Mouse (Mus musculus) ES-E14 (cell line): ENCODE results near the gene Fpgs. TPM values are rescaled to one million over a fixed set of nuclear protein-coding genes. Genes with fewer than 3 reads are reported as not detected.

Experiments used
- DNase-seq: peaks from one replicate; pipeline ENCODE4 v3.0.0-alpha.2; 2013; ENCODE audit warnings: low read depth, low spot score
- H3K27ac ChIP-seq: 2 replicates; pipeline ENCODE4 v1.5.1; 2012; ENCODE audit warnings: low read depth, mild to moderate bottlenecking, low read length, moderate library complexity, mixed read lengths; ENCODE audit not compliant: poor library complexity, insufficient read depth, severe bottlenecking
- H3K36me3 ChIP-seq: 2 replicates; pipeline ENCODE4 v1.6.1; 2012; ENCODE audit warnings: mild to moderate bottlenecking, low read length, moderate library complexity, mixed read lengths; ENCODE audit not compliant: control insufficient read depth, poor library complexity, insufficient read depth, severe bottlenecking
- H3K4me1 ChIP-seq, 2 experiments: fragments of 150-350 bp in 1 of 2; sonication (generic) in 1 of 2; 2 replicates each; pipeline ENCODE4 v1.6.1; 2012; ENCODE audit warnings: low read length in 2 of 2, mild to moderate bottlenecking in 1 of 2, mixed read lengths in 1 of 2; ENCODE audit not compliant: control insufficient read depth in 2 of 2, insufficient read depth in 2 of 2, poor library complexity in 1 of 2
- H3K4me3 ChIP-seq, 2 experiments: fragments of 150-350 bp in 1 of 2; sonication (generic) in 1 of 2; 2 replicates each; pipeline ENCODE4 v1.5.1; 2012; ENCODE audit warnings: low read length in 2 of 2, low read depth in 1 of 2, mild to moderate bottlenecking in 1 of 2, mixed read lengths in 1 of 2; ENCODE audit not compliant: insufficient read depth in 1 of 2, poor library complexity in 1 of 2, severe bottlenecking in 1 of 2
- H3K9ac ChIP-seq: 2 replicates; pipeline ENCODE4 v1.6.1; 2012; ENCODE audit warnings: low read depth, mild to moderate bottlenecking, low read length, mixed read lengths; ENCODE audit not compliant: poor library complexity, insufficient read depth, severe bottlenecking
- H3K9me3 ChIP-seq: fragments of 150-350 bp; sonication (generic); 2 replicates; pipeline ENCODE4 v1.6.1; 2012; ENCODE audit warnings: low read depth, mild to moderate bottlenecking, low read length; ENCODE audit not compliant: control insufficient read depth, insufficient read depth
- CHD2 ChIP-seq: IDR thresholded peaks from 2 replicates; pipeline ENCODE4 v1.6.1; 2014; ENCODE audit warnings: mild to moderate bottlenecking, low read depth, low read length, inconsistent platforms
- HCFC1 ChIP-seq: IDR thresholded peaks from 2 replicates; pipeline ENCODE4 v1.6.1; 2012; ENCODE audit warnings: low read length, inconsistent platforms, borderline replicate concordance; ENCODE audit not compliant: insufficient read depth
- MAFK ChIP-seq: IDR thresholded peaks from 2 replicates; pipeline ENCODE4 v1.6.1; 2014; ENCODE audit warnings: mild to moderate bottlenecking, low read depth, low read length, inconsistent platforms; ENCODE audit not compliant: insufficient read depth
- ZC3H11A ChIP-seq: IDR thresholded peaks from 2 replicates; pipeline ENCODE4 v1.6.1; 2012; ENCODE audit warnings: low read depth, mild to moderate bottlenecking, inconsistent platforms, low read length, borderline replicate concordance
- ZNF384 ChIP-seq: IDR thresholded peaks from 2 replicates; pipeline ENCODE4 v1.6.1; 2012; ENCODE audit warnings: low read depth, low read length, inconsistent platforms
- in situ Hi-C, 2 experiments: fragments of 600-800 bp; cut with MboI; formaldehyde crosslinking; loops; one replicate each; pipeline ENCODE4 v1.15.1; 2025; ENCODE audit warnings: low sequenced_read_pairs in 2 of 2, inconsistent platforms in 1 of 2; ENCODE audit not compliant: unreplicated experiment in 2 of 2
- total RNA-seq: library from RNA; depleted of rRNA; stranded (reverse); fragments of 300-350 nt; gene quantifications from 2 replicates; pipeline ENCODE4 v1.2.3, GENCODE M21; 2012

Gene Fpgs
- total RNA-seq, 1 experiment: 61.2 TPM

- peaks cover 0 to 16% of the 10 kb centered on the region in 2 experiments; a peak in 2 of 4 replicates for H3K4me1 ChIP-seq
- peak overlapping the region in 1 of 2 experiments; percentile 36; a peak in 2 of 4 replicates for H3K4me3 ChIP-seq
- TF ChIP-seq CHD2 (no peak), ZC3H11A (no peak), HCFC1 (no peak), MAFK (no peak), ZNF384 (no peak)
- H3K27ac ChIP-seq: no peak overlapping the region
- peaks cover 33% of the 10 kb centered on the region for H3K36me3 ChIP-seq
- H3K9ac ChIP-seq: 0 out of 2 replicates have a peak overlapping the region, but pooled peaks have one; percentile 21
- in situ Hi-C loops: no loop called here
- H3K9me3 ChIP-seq: no peaks in the 10 kb centered on the region
- DNase-seq: no peak
Measured at GRCm38 (mm10) chr2:32691041-32691440, 12.9 kb downstream of the Fpgs start.

GRCm38 (mm10) chr2:32689420-32689819 is 14.5 kb downstream of the Fpgs start:
- Histone ChIP-seq H3K4me1 (peaks cover 0 to 16% of the 10 kb centered on the region in 2 experiments; a peak in 2 of 4 replicates), H3K9me3 (no peaks in the 10 kb centered on the region), H3K4me3 (no peak overlapping the region), H3K27ac (no peak overlapping the region), H3K36me3 (peaks cover 48% of the 10 kb centered on the region), H3K9ac (no peak overlapping the region)
- DNase-seq: peak; percentile 91
- in situ Hi-C loops: no loop called here
- TF ChIP-seq MAFK (no peak), ZNF384 (0 out of 2 replicates have a peak, but pooled peaks have one; percentile 32), CHD2 (no peak), ZC3H11A (peak; percentile 85), HCFC1 (peak; percentile 66; the same call in 1 of the 2 replicates)

DNA sequence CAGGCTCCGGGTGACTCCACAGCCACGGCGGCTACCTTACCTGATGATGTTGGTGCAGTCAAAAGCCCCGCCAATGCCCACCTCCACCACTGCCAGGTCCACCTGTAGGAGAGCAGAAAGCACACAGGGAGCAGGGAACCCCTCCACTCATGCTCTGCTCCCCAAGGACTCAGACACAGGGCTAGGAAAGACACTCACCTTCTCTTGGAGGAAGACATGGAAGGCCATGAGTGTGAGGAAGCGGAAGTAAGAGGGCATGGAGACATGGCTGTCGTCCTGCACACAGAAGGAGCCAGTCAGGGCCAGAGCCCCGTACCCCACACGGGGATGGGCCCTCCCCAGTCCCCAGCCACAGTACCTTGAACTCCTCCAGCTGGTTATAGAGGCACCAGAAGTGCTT is 16.4 kb downstream of the Fpgs start:
- Histone ChIP-seq H3K27ac (no peak overlapping the region), H3K9me3 (no peaks in the 10 kb centered on the region), H3K4me3 (no peak overlapping the region), H3K36me3 (peaks cover 61% of the 10 kb centered on the region), H3K9ac (no peak overlapping the region), H3K4me1 (peaks cover 0 to 17% of the 10 kb centered on the region in 2 experiments; a peak in 1 of 4 replicates)
- in situ Hi-C loops: no loop called here
- DNase-seq: no peak
- TF ChIP-seq MAFK: no peak
- TF ChIP-seq ZNF384: no peak
- TF ChIP-seq ZC3H11A: no peak
- no peak for TF ChIP-seq CHD2
- no peak for TF ChIP-seq HCFC1

DNA sequence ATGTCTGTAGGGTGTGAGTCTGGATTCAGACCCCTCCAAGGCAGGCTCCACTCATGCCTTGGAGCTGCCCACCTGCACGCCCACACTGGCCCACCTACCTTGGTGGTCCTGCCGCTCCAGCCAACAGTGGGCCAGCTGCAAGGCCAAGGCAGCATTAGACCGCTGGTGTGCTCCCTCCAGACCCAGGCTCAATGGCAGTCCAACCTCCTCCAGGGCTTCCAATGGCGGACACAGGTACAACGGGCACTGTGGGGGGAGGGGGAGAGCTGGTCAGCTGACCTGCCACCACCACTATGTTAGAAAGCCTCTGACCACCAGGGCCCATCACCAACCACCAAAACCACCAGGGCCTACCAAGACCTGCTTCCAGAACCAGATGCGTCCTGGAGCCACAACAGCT is 17.3 kb downstream of the Fpgs start:
- in situ Hi-C loops: no loop called here
- Histone ChIP-seq H3K9ac (no peak overlapping the region), H3K9me3 (no peaks in the 10 kb centered on the region), H3K27ac (0 out of 2 replicates have a peak overlapping the region, but pooled peaks have one; percentile 45), H3K4me3 (no peak overlapping the region), H3K4me1 (peaks cover 1 to 15% of the 10 kb centered on the region in 2 experiments; a peak in 1 of 4 replicates), H3K36me3 (peaks cover 65% of the 10 kb centered on the region)
- DNase-seq: no peak
- no peak for TF ChIP-seq ZNF384

GRCm38 (mm10) chr2:32685807-32686206 is 18.1 kb downstream of the Fpgs start:
- H3K9me3 ChIP-seq: no peaks in the 10 kb centered on the region
- TF ChIP-seq ZNF384 (no peak), ZC3H11A (no peak), CHD2 (no peak), MAFK (no peak), HCFC1 (no peak)

More at GRCm38 (mm10) chr2:32685807-32686206, 18.1 kb downstream of the Fpgs start:
- no peak overlapping the region for H3K4me3 ChIP-seq
- in situ Hi-C loops: no loop called here
- peaks cover 2 to 9% of the 10 kb centered on the region in 2 experiments; a peak in 1 of 4 replicates for H3K4me1 ChIP-seq
- no peak for DNase-seq
- H3K27ac ChIP-seq: no peak overlapping the region
- H3K36me3 ChIP-seq: peaks cover 69% of the 10 kb centered on the region
- H3K9ac ChIP-seq: no peak overlapping the region
